Mouse (Mus musculus) intestine, embryonic 16.5 days (tissue): ENCODE measurements around the gene Zfp369. TPM values are rescaled to one million over a fixed set of nuclear protein-coding genes. Genes with fewer than 3 reads are reported as not detected.
"Not testable (repeated sequence)": the region's sequence is repeated elsewhere in the genome, so short reads cannot be mapped to it uniquely, and the experiment has no call there.

Source experiments
- ATAC-seq: fragments of 200-750 bp; cut with Nextera tagmentation; 2 replicates; pipeline ENCODE4 v1.8.0; 2017; ENCODE audit warnings: moderate TSS enrichment, moderate library complexity
- H3K27ac ChIP-seq: fragments of 300-500 bp; sonication (generic); 2 replicates; pipeline ENCODE4 v1.5.1; 2014; ENCODE audit warnings: mild to moderate bottlenecking, low read length
- H3K27me3 ChIP-seq: fragments of 300-500 bp; sonication (generic); replicated peaks from 2 replicates; pipeline ENCODE4 v1.6.1; 2014; ENCODE audit warnings: low read length, control low read depth, mixed read lengths; ENCODE audit not compliant: control insufficient read depth, insufficient read depth
- H3K36me3 ChIP-seq: fragments of 300-500 bp; sonication (generic); 2 replicates; pipeline ENCODE4 v1.6.1; 2014; ENCODE audit warnings: low read length, control low read depth; ENCODE audit not compliant: control insufficient read depth, insufficient read depth
- H3K4me1 ChIP-seq: fragments of 300-500 bp; sonication (generic); 2 replicates; pipeline ENCODE4 v1.6.1; 2014; ENCODE audit warnings: low read length, control low read depth, mixed read lengths; ENCODE audit not compliant: control insufficient read depth, insufficient read depth
- H3K4me2 ChIP-seq: fragments of 300-500 bp; sonication (generic); 2 replicates; pipeline ENCODE4 v1.6.1; 2014; ENCODE audit warnings: low read depth, low read length, control low read depth
- H3K4me3 ChIP-seq: fragments of 300-500 bp; sonication (generic); 2 replicates; pipeline ENCODE4 v1.5.1; 2014; ENCODE audit warnings: mild to moderate bottlenecking, low read length
- H3K9ac ChIP-seq: fragments of 300-500 bp; sonication (generic); 2 replicates; pipeline ENCODE4 v1.6.1; 2014; ENCODE audit warnings: low read depth, low read length
- H3K9me3 ChIP-seq: fragments of 300-500 bp; sonication (generic); 2 replicates; pipeline ENCODE4 v1.6.1; 2016; ENCODE audit warnings: low read length, control low read depth; ENCODE audit not compliant: control insufficient read depth
- WGBS: fragments of 180-500 bp; shearing (Covaris S2); extraction: QIAGEN DNeasy Blood & Tissue Kit; methylation state at CpG from one replicate; pipeline ENCODE4 v1.1.7; 2014; 5-methylcytosine and 5-hydroxymethylcytosine counted together
- polyA plus RNA-seq: library from polyadenylated mRNA; unstranded; fragments of >200 nt; fragmentation: Nextera tagmentation; extraction: Ambion mirVana; gene quantifications from 2 replicates; pipeline ENCODE4 v1.2.1, GENCODE M21; 2015

Gene Zfp369
- polyA plus RNA-seq, 1 experiment from 2014 or later: 5.6 TPM

GRCm38 (mm10) chr13:65259239-65259638 is 19.4 kb upstream of the Zfp369 start, which contains the start of gene Gm10775:
Gm10775 (plus strand) TSS chr13:65259539.
- H3K4me3 ChIP-seq: peak within 1 kb of the TSS; percentile 28
- H3K27ac ChIP-seq: no peak within 1 kb of the TSS
- peaks cover 28% of the 10 kb centered on the region for H3K9me3 ChIP-seq
- peak within 1 kb of the TSS; percentile 35 for H3K4me2 ChIP-seq
- ATAC-seq: no peak
- H3K27me3 ChIP-seq: no peaks in the 10 kb centered on the region; the same call in 1 of the 2 replicates
- WGBS: 39% methylated on average over 29 of the region's 29 CpGs
- peaks cover 17% of the 10 kb centered on the region; the same call in 1 of the 2 replicates for H3K36me3 ChIP-seq
- H3K4me1 ChIP-seq: no peaks in the 10 kb centered on the region
- H3K9ac ChIP-seq: no peak within 1 kb of the TSS

GRCm38 (mm10) chr13:65262086-65262485 is 16.5 kb upstream of the Zfp369 start:
- ATAC-seq: no peak
- H3K36me3 ChIP-seq: peaks cover 18% of the 10 kb centered on the region; the same call in 1 of the 2 replicates
- no peaks in the 10 kb centered on the region; the same call in 1 of the 2 replicates for H3K27me3 ChIP-seq
- 93% methylated on average over 5 of the region's 5 CpGs for WGBS
- H3K4me3 ChIP-seq: no peak overlapping the region
- no peak overlapping the region for H3K27ac ChIP-seq
- H3K9me3 ChIP-seq: peaks cover 28% of the 10 kb centered on the region
- no peaks in the 10 kb centered on the region for H3K4me1 ChIP-seq
- no peak overlapping the region for H3K9ac ChIP-seq
- H3K4me2 ChIP-seq: no peak overlapping the region

- Histone ChIP-seq H3K9ac (peak overlapping the region; percentile 78), H3K4me1 (peaks cover 3% of the 10 kb centered on the region; the same call in 1 of the 2 replicates), H3K4me2 (peak overlapping the region; percentile 69), H3K27ac (peak overlapping the region; percentile 90), H3K9me3 (no peaks in the 10 kb centered on the region), H3K27me3 (no peaks in the 10 kb centered on the region), H3K36me3 (0 out of 2 replicates have a peak, but pooled peaks cover 3% of the 10 kb centered on the region), H3K4me3 (peak overlapping the region; percentile 73)
- 8% methylated on average over 9 of the region's 9 CpGs for WGBS
- peak; percentile 42 for ATAC-seq
Observed at GRCm38 (mm10) chr13:65277994-65278382, 626 bp upstream of the Zfp369 start.

- Histone ChIP-seq H3K27ac (no peak overlapping the region), H3K4me3 (no peak overlapping the region), H3K9ac (no peak overlapping the region), H3K4me2 (no peak overlapping the region), H3K9me3 (no peaks in the 10 kb centered on the region), H3K4me1 (no peaks in the 10 kb centered on the region), H3K27me3 (no peaks in the 10 kb centered on the region), H3K36me3 (peaks cover 33% of the 10 kb centered on the region)
- no peak for ATAC-seq
- WGBS: 94% methylated on average over 2 of the region's 2 CpGs
Observed at GRCm38 (mm10) chr13:65286771-65287170, 8.2 kb downstream of the Zfp369 start.

- 97% methylated on average over 4 of the region's 4 CpGs for WGBS
- Histone ChIP-seq H3K4me1 (no peaks in the 10 kb centered on the region), H3K9ac (no peak overlapping the region), H3K4me2 (no peak overlapping the region), H3K9me3 (peaks cover 13% of the 10 kb centered on the region), H3K4me3 (no peak overlapping the region), H3K27me3 (no peaks in the 10 kb centered on the region), H3K27ac (no peak overlapping the region), H3K36me3 (peaks cover 52% of the 10 kb centered on the region)
- no peak for ATAC-seq
Observed at GRCm38 (mm10) chr13:65296354-65296753, 17.7 kb downstream of the Zfp369 start.

- Histone ChIP-seq H3K4me2 (peak overlapping the region; percentile 45), H3K4me3 (peak overlapping the region; percentile 24)
- H3K27ac ChIP-seq, H3K4me1 ChIP-seq, H3K27me3 ChIP-seq, H3K9ac ChIP-seq, ATAC-seq, H3K36me3 ChIP-seq, H3K9me3 ChIP-seq: not testable (repeated sequence)
- WGBS: 38% methylated on average over 12 of the region's 12 CpGs
Observed at GRCm38 (mm10) chr13:65310849-65311248, 32.2 kb downstream of the Zfp369 start.

- Histone ChIP-seq H3K36me3 (no peaks in the 10 kb centered on the region), H3K27me3 (no peaks in the 10 kb centered on the region), H3K4me2 (peak overlapping the region; percentile 45), H3K4me1 (no peaks in the 10 kb centered on the region), H3K9ac (no peak overlapping the region), H3K27ac (no peak overlapping the region), H3K4me3 (peak overlapping the region; percentile 24), H3K9me3 (peaks cover 9% of the 10 kb centered on the region; the same call in 1 of the 2 replicates)
- 31% methylated on average over 27 of the region's 27 CpGs for WGBS
- ATAC-seq: peak; percentile 33; the same call in 1 of the 2 replicates
Observed at GRCm38 (mm10) chr13:65311311-65311755, 32.7 kb downstream of the Zfp369 start.

- no peak overlapping the region for H3K4me3 ChIP-seq
- no peak overlapping the region for H3K9ac ChIP-seq
- no peak overlapping the region for H3K27ac ChIP-seq
- 92% methylated on average over 9 of the region's 9 CpGs for WGBS
- no peaks in the 10 kb centered on the region for H3K27me3 ChIP-seq
- no peaks in the 10 kb centered on the region for H3K4me1 ChIP-seq
- H3K36me3 ChIP-seq: no peaks in the 10 kb centered on the region
- ATAC-seq: no peak
- H3K9me3 ChIP-seq: peaks cover 9% of the 10 kb centered on the region; the same call in 1 of the 2 replicates
- H3K4me2 ChIP-seq: no peak overlapping the region
Observed at GRCm38 (mm10) chr13:65311826-65312225, 33.2 kb downstream of the Zfp369 start.

GRCm38 (mm10) chr13:65348501-65348900 is 69.9 kb downstream of the Zfp369 start:
- H3K9ac ChIP-seq, H3K4me3 ChIP-seq, H3K4me1 ChIP-seq, H3K9me3 ChIP-seq, H3K27ac ChIP-seq, H3K36me3 ChIP-seq, H3K4me2 ChIP-seq, H3K27me3 ChIP-seq, ATAC-seq: not testable (repeated sequence)
- 58% methylated on average over 5 of the region's 5 CpGs for WGBS

- not testable (repeated sequence) for ATAC-seq, H3K4me1 ChIP-seq, H3K27me3 ChIP-seq, H3K27ac ChIP-seq, H3K9me3 ChIP-seq, H3K9ac ChIP-seq, H3K36me3 ChIP-seq
- 11% methylated on average over 26 of the region's 33 CpGs for WGBS
- H3K4me2 ChIP-seq: peak overlapping the region; percentile 50
- peak overlapping the region; percentile 16; the same call in 1 of the 2 replicates for H3K4me3 ChIP-seq
Observed at GRCm38 (mm10) chr13:65351768-65352167, 73.2 kb downstream of the Zfp369 start.
